Mouse (Mus musculus): ENCODE measurements around the gene Lsm7.

DNA sequence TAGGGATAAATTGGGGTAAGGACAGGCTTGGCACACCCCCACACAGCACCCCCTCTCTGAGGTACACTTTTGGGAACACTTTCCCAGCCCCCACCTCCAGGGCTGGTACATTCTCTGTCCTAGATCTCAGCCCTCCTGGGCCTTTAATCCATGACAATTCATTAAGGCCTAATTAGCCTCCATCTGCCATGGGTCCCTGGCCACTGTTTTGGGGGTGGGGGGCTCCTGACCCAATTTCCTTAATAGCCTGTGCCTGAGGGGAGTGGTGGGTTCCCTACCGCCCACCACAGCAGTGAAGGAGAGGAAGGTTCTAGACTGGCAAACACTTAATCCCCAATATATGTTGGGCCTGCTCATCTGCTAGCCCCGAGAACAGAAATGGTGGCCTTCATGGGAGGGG lies 13.3 kb downstream of the Lsm7 start:
- TF ChIP-seq GABPA (IDR thresholded peaks at IDR 0.05; ENCODE audit: insufficient replicate concordance, low read depth, low read length) (no peak), MAZ (IDR thresholded peaks at IDR 0.05; ENCODE audit: low read depth, low read length) (no peak), CHD1 (IDR thresholded peaks at IDR 0.05; ENCODE audit: low read depth, low read length) (no peak), ZNF384 (IDR thresholded peaks at IDR 0.05; ENCODE audit: low read depth, low read length) (no peak)

All from CH12.LX (cell line).